Mouse (Mus musculus): ENCODE measurements around the gene Vrk3.

Vrk3 gene

DNA sequence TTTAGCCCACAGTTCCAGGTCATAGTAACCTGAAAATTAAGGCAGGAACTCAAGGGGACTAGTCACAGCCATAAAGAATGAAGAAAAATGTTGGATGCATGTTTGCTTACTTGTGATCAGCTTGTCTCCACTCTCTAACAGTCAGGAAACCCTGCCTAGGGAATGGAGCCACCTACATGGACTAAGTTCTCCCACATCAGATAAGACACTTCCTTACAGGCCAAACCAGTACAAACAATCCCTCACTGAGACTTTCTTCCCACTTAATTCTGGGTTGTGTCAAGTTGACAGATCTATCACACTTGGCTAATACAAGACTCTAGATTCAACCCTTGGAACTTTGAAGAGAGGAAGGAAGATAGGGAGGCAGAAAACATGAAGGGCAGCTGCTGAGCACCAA lies 12.2 kb downstream of the Vrk3 start:
- no peak for DNase-seq (ENCODE audit: low spot score)

- no peak for DNase-seq (ENCODE audit: low spot score)
These were observed 19.9 kb downstream of the Vrk3 start for GRCm38 (mm10) chr7:44768129-44768528.

GRCm38 (mm10) chr7:44770046-44770578 lies 21.9 kb downstream of the Vrk3 start:
- peak; percentile 48 for DNase-seq (ENCODE audit: low spot score)

DNA sequence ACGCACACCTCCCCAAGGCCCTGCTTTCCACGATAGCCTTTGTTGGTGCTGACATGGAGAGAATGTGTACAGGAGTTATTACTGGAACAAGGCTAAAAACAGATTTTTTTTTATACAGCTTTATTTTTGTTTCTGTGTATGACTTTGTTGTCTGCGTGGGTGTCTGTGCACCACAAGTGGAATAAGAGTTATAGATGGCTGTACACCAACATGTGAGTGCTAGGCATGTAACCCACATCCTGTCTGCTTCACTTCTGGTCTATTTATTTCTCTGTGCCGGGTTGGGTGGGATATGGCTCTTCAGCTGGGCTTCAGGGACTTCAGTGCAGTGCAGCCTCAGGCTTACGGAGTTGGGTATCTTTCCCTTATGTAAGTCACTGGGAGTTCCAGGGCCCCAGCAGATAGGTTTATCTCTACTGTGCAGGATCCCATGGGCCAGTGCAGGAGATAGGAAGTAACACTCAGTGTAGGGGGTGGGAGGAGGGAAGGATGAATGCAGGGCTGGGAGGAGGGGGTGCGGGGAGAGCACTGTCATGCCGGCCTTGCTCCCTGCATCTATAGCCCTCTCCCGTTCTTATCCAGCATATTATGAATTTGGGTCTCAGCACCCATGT lies 24.5 kb downstream of the Vrk3 start:
- DNase-seq (ENCODE audit: low spot score), result no peak

GRCm38 (mm10) chr7:44776849-44777498 lies 28.8 kb downstream of the Vrk3 start:
- DNase-seq (ENCODE audit: low spot score), result no peak

DNA sequence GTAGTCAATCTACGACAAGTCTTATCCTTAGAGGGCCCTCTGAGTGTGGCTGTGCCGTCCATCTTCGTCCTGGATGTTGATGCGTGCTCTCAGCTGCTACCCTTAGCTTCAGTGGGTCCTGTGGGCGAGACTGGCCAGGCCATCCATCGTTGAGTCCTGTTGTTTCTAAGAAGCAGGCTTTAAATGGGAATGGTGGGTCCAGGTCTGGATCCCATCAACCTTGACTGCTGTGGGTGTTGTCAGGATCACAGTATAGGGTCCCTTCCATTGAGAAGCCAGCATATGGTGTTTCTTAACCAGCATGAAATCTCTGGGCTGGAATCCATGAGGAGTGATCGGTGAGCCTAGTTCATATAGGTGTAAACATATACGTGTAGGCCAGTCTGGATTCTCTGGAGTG lies 31.9 kb downstream of the Vrk3 start:
- no peak for DNase-seq (ENCODE audit: low spot score)

- no peak for DNase-seq (ENCODE audit: low spot score)
These were observed 41.3 kb downstream of the Vrk3 start for GRCm38 (mm10) chr7:44789531-44789930.

- DNase-seq (ENCODE audit: low spot score), result no peak
These were observed 41.9 kb downstream of the Vrk3 start for GRCm38 (mm10) chr7:44790066-44790465.

- no peak for DNase-seq (ENCODE audit: low spot score)
These were observed 44.6 kb downstream of the Vrk3 start for GRCm38 (mm10) chr7:44792781-44793180.

GRCm38 (mm10) chr7:44808927-44809326 lies 60.7 kb downstream of the Vrk3 start:
- no peak for DNase-seq (ENCODE audit: low spot score)

DNA sequence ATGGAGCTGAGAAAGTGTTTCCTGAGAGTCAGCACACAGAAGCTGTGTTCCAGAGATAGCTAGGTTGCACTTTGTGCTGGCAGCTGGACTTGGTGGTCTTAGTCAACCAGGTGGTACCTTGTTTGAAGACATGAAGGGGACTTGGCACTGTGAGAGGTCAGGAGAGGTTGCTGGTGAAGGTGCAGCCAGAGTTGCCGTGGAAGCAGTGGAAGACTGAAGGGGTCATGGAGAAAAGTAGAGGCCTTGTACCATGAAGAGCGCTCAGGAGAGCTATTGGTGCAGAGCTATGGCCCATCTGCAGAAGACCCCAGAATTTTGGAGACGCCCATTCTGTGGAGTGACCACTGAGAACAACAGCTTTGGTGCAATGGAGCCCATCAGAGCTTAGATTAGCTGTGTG lies 61.3 kb downstream of the Vrk3 start:
- DNase-seq (ENCODE audit: low spot score), result no peak

DNA sequence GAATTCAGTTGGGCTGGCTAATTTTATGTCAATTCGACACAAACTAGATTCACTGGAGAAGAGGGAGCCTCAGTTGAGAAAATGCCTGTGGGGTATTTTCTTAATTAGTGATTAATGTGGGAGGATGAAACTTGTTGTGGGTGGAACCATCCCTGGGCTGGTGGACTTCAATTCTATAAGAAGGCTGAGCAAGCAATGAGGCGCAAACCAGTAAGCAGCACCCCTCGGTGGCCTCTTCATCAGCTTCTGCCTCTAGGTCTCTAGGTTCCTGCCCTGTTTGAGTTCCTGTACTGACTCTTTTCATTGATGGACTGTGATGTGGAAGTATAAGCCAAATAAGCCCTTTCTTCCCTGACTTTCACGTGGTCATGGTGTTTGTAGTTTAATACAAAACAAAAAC lies 62.2 kb downstream of the Vrk3 start:
- DNase-seq (ENCODE audit: low spot score), result no peak

DNA sequence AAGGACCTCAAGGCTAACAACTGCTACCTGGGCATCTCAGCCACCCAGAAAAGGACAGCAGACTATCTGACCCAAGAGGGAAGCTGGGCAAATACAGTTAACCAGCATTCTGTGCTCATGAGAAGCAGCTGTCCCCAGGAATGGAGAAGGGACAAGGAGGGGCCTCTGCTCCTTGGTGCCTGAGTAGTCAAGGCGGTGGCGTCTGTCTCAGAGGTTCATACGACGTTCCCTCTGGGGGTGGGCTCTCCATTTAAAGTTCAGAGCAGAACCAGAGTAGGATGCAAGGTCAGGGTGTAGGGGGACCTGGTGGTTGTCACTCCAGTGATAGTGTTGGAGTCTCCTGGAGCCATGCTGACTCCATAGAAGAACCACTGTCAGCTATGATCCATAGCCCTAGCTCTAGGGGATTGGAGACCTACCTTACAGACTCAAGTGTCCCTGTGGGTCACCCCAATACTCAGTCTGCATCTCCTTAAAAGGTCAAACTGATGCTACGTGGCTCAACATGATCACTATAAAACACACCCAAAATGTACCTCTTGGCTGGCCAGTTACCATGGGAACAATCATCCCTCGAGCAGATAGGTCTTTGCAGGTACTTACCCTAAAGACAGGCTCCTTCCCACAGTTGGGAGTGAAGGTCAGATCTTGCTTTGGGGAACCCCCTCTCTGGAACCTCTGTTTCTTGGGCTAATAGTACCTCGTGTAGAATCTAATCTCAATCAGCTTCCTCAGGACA lies 62.8 kb downstream of the Vrk3 start:
- no peak for DNase-seq (ENCODE audit: low spot score)

DNA sequence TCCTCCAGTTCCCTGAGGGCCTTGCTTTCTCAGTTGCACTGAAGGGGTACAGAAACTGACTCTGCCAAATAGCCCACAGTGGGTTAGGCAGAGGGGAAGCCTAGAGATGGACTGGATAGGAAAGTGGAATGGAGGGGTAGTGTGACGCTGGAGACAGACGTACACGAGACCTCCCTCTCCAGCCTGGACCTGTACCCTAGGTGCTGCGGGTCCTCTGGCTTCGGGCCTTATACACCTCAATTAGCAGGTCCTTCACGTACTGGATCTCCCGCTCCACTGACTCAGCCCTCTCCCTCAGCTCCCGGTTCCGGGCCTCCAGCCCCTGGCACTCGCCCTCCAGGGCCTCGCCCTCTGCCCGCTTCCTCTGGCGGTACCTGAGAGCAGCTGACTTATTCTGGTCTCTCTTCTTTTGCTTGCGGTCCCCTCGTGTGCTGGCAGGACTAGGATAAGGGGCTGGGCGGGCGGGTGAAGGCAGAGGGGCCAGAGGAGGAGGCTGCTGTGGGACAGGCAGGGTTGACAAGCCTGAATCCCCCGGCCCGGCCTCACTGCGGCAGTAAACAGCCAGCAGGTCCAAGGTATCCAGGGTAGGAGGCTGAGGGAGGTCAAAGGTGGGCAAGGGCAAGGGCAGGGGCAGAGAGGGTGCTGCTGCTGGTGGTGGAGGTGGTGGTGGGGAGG lies 64.6 kb downstream of the Vrk3 start:
- no peak for DNase-seq (ENCODE audit: low spot score)

- no peak for DNase-seq (ENCODE audit: low spot score)
These were observed 65.8 kb downstream of the Vrk3 start for GRCm38 (mm10) chr7:44813985-44814384.

- no peak for DNase-seq (ENCODE audit: low spot score)
These were observed 66.2 kb downstream of the Vrk3 start for GRCm38 (mm10) chr7:44814423-44814822.

- DNase-seq (ENCODE audit: low spot score), result no peak
These were observed 66.8 kb downstream of the Vrk3 start for GRCm38 (mm10) chr7:44814952-44815553.

- DNase-seq (ENCODE audit: low spot score), result peak; percentile 98
These were observed 67.7 kb downstream of the Vrk3 start, which contains the start of the genes Nup62 and Il4i1 for GRCm38 (mm10) chr7:44815721-44816469. Gene Nup62, plus strand, starts transcription at chr7:44816088. Gene Il4i1, plus strand, starts transcription at chr7:44816387.

GRCm38 (mm10) chr7:44816470-44817021 lies 68.3 kb downstream of the Vrk3 start, which contains the start of gene Atf5:
Gene Atf5, minus strand, starts transcription at chr7:44816658.
- peak; percentile 69 for DNase-seq (ENCODE audit: low spot score)

- no peak for DNase-seq (ENCODE audit: low spot score)
These were observed 69.2 kb downstream of the Vrk3 start for GRCm38 (mm10) chr7:44817441-44817840.

DNA sequence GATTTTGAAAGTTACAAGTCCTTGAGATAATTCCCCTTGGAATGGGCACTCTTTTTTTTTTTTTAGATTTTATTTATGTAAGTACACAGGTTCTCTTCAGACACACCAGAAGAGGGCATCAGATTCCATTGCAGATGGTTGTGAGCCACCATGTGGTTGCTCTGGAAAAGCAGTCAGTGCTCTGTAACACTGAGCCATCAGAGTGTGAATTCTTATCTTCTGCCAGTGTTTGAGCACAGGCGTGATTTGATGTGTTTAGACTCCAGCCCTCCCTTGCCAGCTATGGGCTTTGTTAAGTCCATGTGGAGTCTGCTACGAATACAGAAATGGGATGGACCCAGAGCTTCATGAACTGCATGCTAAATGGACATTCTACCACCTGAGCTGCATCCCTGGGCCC lies 70.0 kb downstream of the Vrk3 start:
- no peak for DNase-seq (ENCODE audit: low spot score)
